Mouse (Mus musculus): ENCODE results near the gene C1rb. TPM values are rescaled to one million over a fixed set of nuclear protein-coding genes. Genes with fewer than 3 reads are reported as not detected.

Gene C1rb
- polyA plus RNA-seq (2021; fragmentation: Nextera tagmentation) = not detected in 2 replicates
- long read RNA-seq, experiment 1 = 0 reads
- long read RNA-seq, experiment 2 = 0 reads

DNA sequence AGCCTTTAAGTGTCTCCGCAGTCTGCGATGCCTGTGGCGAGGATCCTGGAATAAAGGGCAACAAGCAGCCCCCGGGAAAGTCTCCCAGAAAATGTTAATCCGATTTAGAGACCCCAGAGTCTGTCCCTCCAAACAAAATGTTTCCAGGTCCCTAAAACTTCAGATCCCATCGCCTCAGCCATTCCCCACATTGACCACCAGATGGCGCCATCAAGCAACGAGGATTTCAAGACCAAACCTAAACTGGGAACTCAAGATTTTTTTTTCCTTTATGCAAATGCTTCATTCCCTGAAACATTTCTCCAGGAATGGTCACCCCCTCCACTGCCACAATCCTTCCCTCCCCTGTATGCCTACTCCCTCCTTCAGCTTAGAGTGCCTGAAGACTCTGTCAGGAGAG is at the start of gene C1rb:
Gene C1rb, plus strand, starts transcription at position 269 of the 400 bp plus-strand sequence.

GRCm38 (mm10) chr6:124542284-124542683 is 27.8 kb upstream of the C1rb start, which contains the start of gene C1s1:
C1s1 (minus strand) TSS chr6:124542359.

Other genes starting within 250 kb of the C1rb start
- gene Pex5, start 155.2 kb upstream of the C1rb start, polyA plus RNA-seq (2021; fragmentation: Nextera tagmentation) = 16.2 and 18.4 TPM in 2 replicates
- gene Clstn3, start 105.5 kb upstream of the C1rb start, polyA plus RNA-seq (2021; fragmentation: Nextera tagmentation) = 35.7 and 38.7 TPM in 2 replicates
- 0.58 and 0.63 TPM in 2 replicates for gene C1rl, start 77.2 kb upstream of the C1rb start, polyA plus RNA-seq (2021; fragmentation: Nextera tagmentation)
- gene C1ra, start 57.9 kb upstream of the C1rb start, polyA plus RNA-seq (2021; fragmentation: Nextera tagmentation) = 1.6 and 1.9 TPM in 2 replicates
- 0.19 and 0.45 TPM in 2 replicates for gene C1s1, start 27.9 kb upstream of the C1rb start, polyA plus RNA-seq (2021; fragmentation: Nextera tagmentation)
- 0.05 TPM in 1 of 2 replicates, not detected in the other for gene C1s2, start 65.8 kb downstream of the C1rb start, polyA plus RNA-seq (2021; fragmentation: Nextera tagmentation)
- gene Lpcat3, start 92.7 kb downstream of the C1rb start, polyA plus RNA-seq (2021; fragmentation: Nextera tagmentation) = 20.8 and 21.3 TPM in 2 replicates
- gene Emg1, start 141.9 kb downstream of the C1rb start, polyA plus RNA-seq (2021; fragmentation: Nextera tagmentation) = 101 and 108 TPM in 2 replicates
- 140 and 157 TPM in 2 replicates for gene Phb2, start 142.0 kb downstream of the C1rb start, polyA plus RNA-seq (2021; fragmentation: Nextera tagmentation)
- gene Ptpn6, start 168.4 kb downstream of the C1rb start, polyA plus RNA-seq (2021; fragmentation: Nextera tagmentation) = 4.1 and 4.6 TPM in 2 replicates
- gene Grcc10, start 171.1 kb downstream of the C1rb start, polyA plus RNA-seq (2021; fragmentation: Nextera tagmentation) = 1,248 and 1,281 TPM in 2 replicates
- 0.06 TPM in 1 of 2 replicates, not detected in the other for gene Gm45234, start 185.7 kb downstream of the C1rb start, polyA plus RNA-seq (2021; fragmentation: Nextera tagmentation)
- gene Atn1, start 186.2 kb downstream of the C1rb start, polyA plus RNA-seq (2021; fragmentation: Nextera tagmentation) = 14.3 and 15.6 TPM in 2 replicates
- 599 and 862 TPM in 2 replicates for gene Eno2, start 199.4 kb downstream of the C1rb start, polyA plus RNA-seq (2021; fragmentation: Nextera tagmentation)
- 4.3 and 6.1 TPM in 2 replicates for gene Lrrc23, start 209.4 kb downstream of the C1rb start, polyA plus RNA-seq (2021; fragmentation: Nextera tagmentation)
- 5.4 and 5.5 TPM in 2 replicates for gene Spsb2, start 238.4 kb downstream of the C1rb start, polyA plus RNA-seq (2021; fragmentation: Nextera tagmentation)
- gene Tpi1, start 244.0 kb downstream of the C1rb start, polyA plus RNA-seq (2021; fragmentation: Nextera tagmentation) = 1,210 and 1,292 TPM in 2 replicates